Mouse (Mus musculus) hindbrain, embryonic 13.5 days (tissue): ENCODE measurements around the gene Cenpt. TPM values are rescaled to one million over a fixed set of nuclear protein-coding genes. Genes with fewer than 3 reads are reported as not detected.
A peak's percentile ranks its signal among the peaks of the same experiment; 100 is the strongest.

Experiments used
- ATAC-seq: fragments of 200-750 bp; cut with Nextera tagmentation; 2 replicates; pipeline ENCODE4 v1.8.0; 2017; ENCODE audit warnings: moderate TSS enrichment; ENCODE audit not compliant: low FRiP score
- H3K27ac ChIP-seq: fragments of 300-500 bp; sonication (generic); 2 replicates; pipeline ENCODE4 v1.5.1; 2015; ENCODE audit warnings: inconsistent platforms, mild to moderate bottlenecking, moderate library complexity
- H3K27me3 ChIP-seq: fragments of 300-500 bp; sonication (generic); 2 replicates; pipeline ENCODE4 v1.6.1; 2015; ENCODE audit warnings: mild to moderate bottlenecking, inconsistent platforms
- H3K36me3 ChIP-seq: fragments of 300-500 bp; sonication (generic); 2 replicates; pipeline ENCODE4 v1.6.1; 2015; ENCODE audit warnings: mild to moderate bottlenecking, inconsistent platforms
- H3K4me1 ChIP-seq: fragments of 300-500 bp; sonication (generic); replicated peaks from 2 replicates; pipeline ENCODE4 v1.6.1; 2015; ENCODE audit warnings: inconsistent platforms
- H3K4me2 ChIP-seq: fragments of 300-500 bp; sonication (generic); 2 replicates; pipeline ENCODE4 v1.6.1; 2015; ENCODE audit warnings: inconsistent platforms, mild to moderate bottlenecking, moderate library complexity
- H3K4me3 ChIP-seq: fragments of 300-500 bp; sonication (generic); 2 replicates; pipeline ENCODE4 v1.5.1; 2015; ENCODE audit warnings: mild to moderate bottlenecking, inconsistent platforms
- H3K9ac ChIP-seq: fragments of 300-500 bp; sonication (generic); 2 replicates; pipeline ENCODE4 v1.6.1; 2015; ENCODE audit warnings: mild to moderate bottlenecking, inconsistent platforms
- H3K9me3 ChIP-seq: fragments of 300-500 bp; sonication (generic); 2 replicates; pipeline ENCODE4 v1.6.1; 2016; ENCODE audit warnings: inconsistent platforms
- WGBS: fragments of 180-500 bp; shearing (Covaris S2); methylation state at CpG from one replicate; pipeline ENCODE4 v1.1.7; 2015; 5-methylcytosine and 5-hydroxymethylcytosine counted together
- polyA plus RNA-seq: library from polyadenylated mRNA; unstranded; fragments of >200 nt; fragmentation: Nextera tagmentation; extraction: Ambion mirVana; gene quantifications from 2 replicates; pipeline ENCODE4 v1.2.1, GENCODE M21; 2015

Cenpt gene
- polyA plus RNA-seq, 1 experiment from 2014 or later: 61.1 TPM

DNA sequence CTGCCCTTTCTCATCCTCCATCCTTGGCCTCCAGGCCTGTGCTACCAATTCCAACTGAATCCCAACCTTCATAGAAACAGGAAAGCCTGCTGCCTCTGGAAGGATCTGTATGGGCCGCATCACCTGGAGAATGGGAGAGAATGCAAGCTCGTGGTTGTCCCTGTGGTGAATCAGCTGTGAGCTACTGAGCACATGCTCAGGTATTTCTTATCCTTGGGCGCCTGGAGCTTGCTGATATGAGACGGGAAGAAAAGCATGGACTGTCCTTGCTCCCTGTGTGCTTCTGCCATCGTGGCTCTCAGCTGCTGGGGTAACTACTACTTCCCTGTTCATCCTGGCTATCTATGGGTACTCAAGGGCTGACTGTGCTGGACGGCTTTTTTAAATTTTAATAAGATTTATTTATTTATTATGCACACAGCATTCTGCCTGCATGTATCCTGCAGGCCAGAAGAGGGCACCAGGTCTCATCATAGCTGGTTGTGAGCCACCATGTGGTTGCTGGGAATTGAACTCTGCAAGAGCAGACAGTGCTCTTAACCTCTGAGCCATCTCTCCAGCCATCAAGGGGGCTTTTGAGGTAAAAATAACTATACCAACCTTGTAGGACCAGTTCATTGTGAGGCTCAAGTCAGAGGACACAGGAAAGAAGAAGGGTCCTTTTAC is 13.4 kb upstream of the Cenpt start:
- H3K36me3 ChIP-seq: peaks cover 55% of the 10 kb centered on the region
- ATAC-seq: no peak

GRCm38 (mm10) chr8:105861951-105862350 is 8.9 kb upstream of the Cenpt start:
- H3K9me3 ChIP-seq: no peaks in the 10 kb centered on the region
- no peak for ATAC-seq
- peak overlapping the region; percentile 98 for H3K4me3 ChIP-seq
- H3K9ac ChIP-seq: peak overlapping the region; percentile 96
- H3K27me3 ChIP-seq: no peaks in the 10 kb centered on the region
- H3K27ac ChIP-seq: no peak overlapping the region
- 0% methylated on average over 1 of the region's 1 CpGs for WGBS
- peaks cover 63% of the 10 kb centered on the region for H3K4me1 ChIP-seq
- H3K4me2 ChIP-seq: peak overlapping the region; percentile 86
- H3K36me3 ChIP-seq: peaks cover 15% of the 10 kb centered on the region

More for the DNA sequence above, 13.4 kb upstream of the Cenpt start:
- H3K9ac ChIP-seq: no peak overlapping the region
- H3K4me1 ChIP-seq: peaks cover 27% of the 10 kb centered on the region
- no peak overlapping the region for H3K4me3 ChIP-seq
- H3K9me3 ChIP-seq: no peaks in the 10 kb centered on the region
- no peak overlapping the region for H3K27ac ChIP-seq
- 91% methylated on average over 6 of the region's 6 CpGs for WGBS
- H3K27me3 ChIP-seq: no peaks in the 10 kb centered on the region
- no peak overlapping the region for H3K4me2 ChIP-seq

- H3K36me3 ChIP-seq: no peaks in the 10 kb centered on the region
- H3K4me1 ChIP-seq: peaks cover 79% of the 10 kb centered on the region
- under 1% methylated on average over 59 of the region's 59 CpGs for WGBS
Observed at GRCm38 (mm10) chr8:105860143-105860981, 7.3 kb upstream of the Cenpt start, which contains the start of gene Nutf2. Gene Nutf2, plus strand, starts transcription at chr8:105860580.

GRCm38 (mm10) chr8:105859314-105859713 is 6.2 kb upstream of the Cenpt start:
- H3K27ac ChIP-seq: peak overlapping the region; percentile 96
- no peak overlapping the region for H3K4me3 ChIP-seq
- ATAC-seq: no peak
- 0 out of 2 replicates have a peak overlapping the region, but pooled peaks have one; percentile 96 for H3K9ac ChIP-seq
- no peaks in the 10 kb centered on the region for H3K9me3 ChIP-seq
- H3K36me3 ChIP-seq: no peaks in the 10 kb centered on the region
- 83% methylated on average over 5 of the region's 5 CpGs for WGBS
- H3K4me2 ChIP-seq: no peak overlapping the region; the same call in 1 of the 2 replicates
- peaks cover 78% of the 10 kb centered on the region for H3K4me1 ChIP-seq
- H3K27me3 ChIP-seq: no peaks in the 10 kb centered on the region

More at GRCm38 (mm10) chr8:105860143-105860981, 7.3 kb upstream of the Cenpt start, which contains the start of gene Nutf2:
- Histone ChIP-seq H3K4me2 (peak within 1 kb of the TSS; percentile 86), H3K4me3 (peak within 1 kb of the TSS; percentile 98), H3K9ac (peak within 1 kb of the TSS; percentile 96), H3K27ac (peak within 1 kb of the TSS; percentile 96), H3K27me3 (no peaks in the 10 kb centered on the region), H3K9me3 (no peaks in the 10 kb centered on the region)
- peak; percentile 97 for ATAC-seq

DNA sequence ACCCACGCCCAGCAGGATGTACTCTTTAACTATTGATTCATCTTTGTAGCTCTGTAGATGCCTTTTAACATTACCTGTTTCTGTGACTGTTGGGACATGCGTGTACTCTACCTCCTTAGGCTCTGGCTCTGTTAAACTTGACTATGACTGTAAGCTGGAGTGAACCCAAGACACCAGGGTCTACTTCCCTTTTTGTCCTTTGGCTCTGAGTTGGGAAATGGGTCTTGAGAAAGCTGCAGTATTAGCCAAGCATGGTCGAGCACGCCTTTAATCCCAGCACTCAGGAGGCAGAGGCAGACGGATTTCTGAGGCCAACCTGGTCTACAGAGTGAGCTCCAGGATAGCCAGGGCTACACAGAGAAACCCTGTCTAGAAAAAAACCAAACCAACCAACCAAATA is 5.4 kb upstream of the Cenpt start:
- no peak for ATAC-seq
- Histone ChIP-seq H3K27ac (no peak overlapping the region), H3K9me3 (no peaks in the 10 kb centered on the region), H3K27me3 (no peaks in the 10 kb centered on the region), H3K4me1 (peaks cover 71% of the 10 kb centered on the region), H3K36me3 (no peaks in the 10 kb centered on the region), H3K4me3 (no peak overlapping the region), H3K9ac (peak overlapping the region; percentile 43), H3K4me2 (no peak overlapping the region)
- 93% methylated on average over 5 of the region's 5 CpGs for WGBS

DNA sequence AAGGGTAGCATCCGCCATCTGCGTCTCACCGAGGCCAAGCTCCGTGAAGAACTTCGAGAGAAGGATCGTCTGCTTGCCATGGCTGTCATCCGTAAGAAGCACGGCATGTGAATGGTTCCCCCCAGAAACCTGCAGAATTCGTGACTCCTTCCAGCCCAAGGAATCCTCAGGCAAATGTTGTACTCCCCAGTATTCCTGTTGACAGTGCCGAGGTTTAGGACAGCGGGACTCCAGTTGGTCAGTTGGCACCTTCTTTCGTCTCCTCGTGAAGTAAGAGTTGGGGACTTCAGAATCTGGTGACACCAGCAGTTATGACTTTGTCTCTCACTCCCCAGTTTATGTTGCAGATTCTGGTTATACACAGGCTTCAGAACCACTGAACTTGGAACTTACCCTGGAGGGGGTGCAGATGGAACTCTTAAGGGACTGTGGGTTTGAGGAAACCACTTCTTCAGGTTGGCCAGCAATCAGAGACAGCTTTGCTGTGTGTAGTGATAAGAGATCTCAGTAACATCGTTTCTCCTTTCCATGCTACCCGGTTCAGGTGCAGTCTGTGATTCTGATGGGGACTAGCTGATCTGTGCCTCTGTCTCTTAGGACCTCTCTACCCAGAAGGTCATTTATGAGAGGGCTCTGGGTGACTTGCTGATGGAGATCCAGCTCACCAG is 3.2 kb upstream of the Cenpt start:
- 18% methylated on average over 15 of the region's 15 CpGs for WGBS
- peaks cover 53% of the 10 kb centered on the region for H3K4me1 ChIP-seq
- ATAC-seq: no peak

GRCm38 (mm10) chr8:105855248-105856167 is 2.4 kb upstream of the Cenpt start:
- WGBS: under 1% methylated on average over 71 of the region's 71 CpGs
- peak overlapping the region; percentile 99 for H3K4me2 ChIP-seq
- peak overlapping the region; percentile 82 for H3K4me3 ChIP-seq
- H3K9me3 ChIP-seq: no peaks in the 10 kb centered on the region
- H3K27ac ChIP-seq: peak overlapping the region; percentile 89
- no peaks in the 10 kb centered on the region for H3K27me3 ChIP-seq
- peaks cover 55% of the 10 kb centered on the region for H3K4me1 ChIP-seq
- no peaks in the 10 kb centered on the region for H3K36me3 ChIP-seq
- peak overlapping the region; percentile 93 for H3K9ac ChIP-seq
- ATAC-seq: peak; percentile 9

More for the DNA sequence above, 3.2 kb upstream of the Cenpt start:
- Histone ChIP-seq H3K9me3 (no peaks in the 10 kb centered on the region), H3K4me2 (peak overlapping the region; percentile 99), H3K36me3 (no peaks in the 10 kb centered on the region), H3K27ac (peak overlapping the region; percentile 89), H3K27me3 (no peaks in the 10 kb centered on the region), H3K9ac (peak overlapping the region; percentile 93), H3K4me3 (peak overlapping the region; percentile 82)

DNA sequence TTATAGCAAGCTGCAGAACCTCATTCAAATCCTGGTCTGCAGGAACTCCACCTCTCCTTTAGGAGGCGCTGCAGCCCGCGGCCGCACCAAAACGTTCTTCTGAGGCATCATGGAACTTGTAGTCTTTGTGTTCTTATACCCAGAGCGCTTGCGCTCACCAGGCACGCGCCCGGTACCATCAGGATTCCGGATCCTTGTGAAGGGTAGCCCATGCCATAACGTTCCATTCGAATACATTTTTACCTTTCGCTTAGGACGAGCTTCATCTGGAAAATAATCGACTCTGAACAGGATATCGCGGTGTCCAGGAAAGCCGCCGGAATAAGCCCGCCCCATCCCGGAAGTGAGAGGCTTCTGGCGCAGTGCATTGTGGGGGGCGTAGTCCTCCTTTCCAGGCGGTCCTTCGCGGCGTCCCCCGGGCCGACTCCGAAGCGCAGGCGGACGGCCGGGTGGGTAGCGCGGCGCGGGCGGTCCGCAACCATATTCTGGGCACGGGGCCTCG is 1.7 kb upstream of the Cenpt start, which contains the start of gene Thap11:
Thap11 (plus strand) TSS at position 418 of the 502 bp plus-strand sequence.
- Histone ChIP-seq H3K9ac (peak within 1 kb of the TSS; percentile 93), H3K4me1 (peaks cover 55% of the 10 kb centered on the region), H3K27me3 (no peaks in the 10 kb centered on the region), H3K27ac (peak within 1 kb of the TSS; percentile 89), H3K4me3 (peak within 1 kb of the TSS; percentile 82), H3K4me2 (peak within 1 kb of the TSS; percentile 99), H3K9me3 (no peaks in the 10 kb centered on the region), H3K36me3 (no peaks in the 10 kb centered on the region)
- ATAC-seq: peak; percentile 91
- under 1% methylated on average over 43 of the region's 43 CpGs for WGBS

- Histone ChIP-seq H3K9ac (peak overlapping the region; percentile 93; the same call in 1 of the 2 replicates), H3K4me3 (peak overlapping the region; percentile 82), H3K4me2 (peak overlapping the region; percentile 99; the same call in 1 of the 2 replicates), H3K27ac (no peak overlapping the region), H3K36me3 (peaks cover 2% of the 10 kb centered on the region; the same call in 1 of the 2 replicates), H3K9me3 (no peaks in the 10 kb centered on the region), H3K4me1 (peaks cover 50% of the 10 kb centered on the region), H3K27me3 (no peaks in the 10 kb centered on the region)
- WGBS: 27% methylated on average over 8 of the region's 8 CpGs
- no peak; the same call in 1 of the 2 replicates for ATAC-seq
Observed at GRCm38 (mm10) chr8:105854303-105854702, 1.2 kb upstream of the Cenpt start.

- ATAC-seq: no peak
- WGBS: 82% methylated on average over 12 of the region's 12 CpGs
- H3K4me1 ChIP-seq: peaks cover 30% of the 10 kb centered on the region
Observed at GRCm38 (mm10) chr8:105852146-105852729, 840 bp downstream of the Cenpt start.

More at GRCm38 (mm10) chr8:105852146-105852729, 840 bp downstream of the Cenpt start:
- Histone ChIP-seq H3K27me3 (no peaks in the 10 kb centered on the region), H3K4me3 (peak overlapping the region; percentile 77), H3K9me3 (no peaks in the 10 kb centered on the region), H3K4me2 (peak overlapping the region; percentile 87; the same call in 1 of the 2 replicates), H3K36me3 (peaks cover 23% of the 10 kb centered on the region), H3K9ac (no peak overlapping the region), H3K27ac (0 out of 2 replicates have a peak overlapping the region, but pooled peaks have one; percentile 1)
